Mouse (Mus musculus) gonadal fat pad, adult 2 months (tissue): ENCODE data around the gene Gm20661. TPM values are rescaled to one million over a fixed set of nuclear protein-coding genes. Genes with fewer than 3 reads are reported as not detected.

Experiments
- DNase-seq: peaks from one replicate; pipeline ENCODE4 v3.0.0-alpha.2; 2012; ENCODE audit warnings: low read depth
- polyA plus RNA-seq: library from polyadenylated mRNA; depleted of rRNA; stranded (reverse); fragments of >200 nt; gene quantifications from 2 replicates; pipeline ENCODE4 v1.2.3, GENCODE M21; 2012

The Gm20661 gene
- polyA plus RNA-seq, 1 experiment: 1.0 TPM

- no peak for DNase-seq
Observed at GRCm38 (mm10) chr9:107967437-107967836, 15.4 kb upstream of the Gm20661 start.

DNA sequence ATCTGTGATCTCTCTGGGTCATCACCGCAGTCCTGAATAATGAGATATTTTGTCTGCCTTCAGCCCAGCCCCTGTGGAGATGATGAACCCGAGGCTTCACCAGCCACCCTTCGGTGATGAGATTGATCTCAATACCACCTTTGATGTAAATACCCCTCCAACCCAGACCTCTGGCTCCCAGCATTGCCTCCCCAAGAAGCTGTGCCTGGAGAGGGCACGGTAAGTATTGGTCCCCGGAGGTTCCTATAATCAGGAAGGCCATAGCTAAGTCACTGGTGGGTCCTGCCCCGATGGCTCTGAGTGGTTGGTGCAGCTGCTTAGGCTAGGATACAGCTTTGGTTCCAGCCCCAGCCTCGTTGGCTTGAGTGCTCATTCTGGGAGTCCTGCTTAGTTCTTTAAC is 14.3 kb upstream of the Gm20661 start:
- DNase-seq: no peak

DNA sequence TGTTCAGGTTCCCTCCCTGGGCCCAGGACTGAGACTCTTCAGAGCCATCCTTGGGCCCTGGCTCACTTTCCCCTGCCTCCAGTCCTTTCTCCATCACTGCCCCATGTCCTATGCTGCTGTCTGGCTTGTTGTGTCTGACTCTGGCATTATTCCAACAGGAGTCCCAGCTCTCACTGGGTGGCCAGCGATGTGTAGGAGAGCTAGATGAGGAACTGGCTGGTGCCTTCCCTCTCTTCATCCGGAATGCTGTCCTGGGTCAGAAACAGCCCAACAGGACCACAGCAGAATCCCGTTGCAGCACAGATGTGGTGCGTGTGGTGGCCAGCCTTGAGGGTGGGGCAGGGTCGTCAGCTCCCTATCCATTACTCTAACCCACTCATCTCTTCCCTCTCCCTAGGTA is 12.5 kb upstream of the Gm20661 start:
- no peak for DNase-seq

- DNase-seq: no peak
Observed at GRCm38 (mm10) chr9:107971690-107972541, 10.9 kb upstream of the Gm20661 start.

DNA sequence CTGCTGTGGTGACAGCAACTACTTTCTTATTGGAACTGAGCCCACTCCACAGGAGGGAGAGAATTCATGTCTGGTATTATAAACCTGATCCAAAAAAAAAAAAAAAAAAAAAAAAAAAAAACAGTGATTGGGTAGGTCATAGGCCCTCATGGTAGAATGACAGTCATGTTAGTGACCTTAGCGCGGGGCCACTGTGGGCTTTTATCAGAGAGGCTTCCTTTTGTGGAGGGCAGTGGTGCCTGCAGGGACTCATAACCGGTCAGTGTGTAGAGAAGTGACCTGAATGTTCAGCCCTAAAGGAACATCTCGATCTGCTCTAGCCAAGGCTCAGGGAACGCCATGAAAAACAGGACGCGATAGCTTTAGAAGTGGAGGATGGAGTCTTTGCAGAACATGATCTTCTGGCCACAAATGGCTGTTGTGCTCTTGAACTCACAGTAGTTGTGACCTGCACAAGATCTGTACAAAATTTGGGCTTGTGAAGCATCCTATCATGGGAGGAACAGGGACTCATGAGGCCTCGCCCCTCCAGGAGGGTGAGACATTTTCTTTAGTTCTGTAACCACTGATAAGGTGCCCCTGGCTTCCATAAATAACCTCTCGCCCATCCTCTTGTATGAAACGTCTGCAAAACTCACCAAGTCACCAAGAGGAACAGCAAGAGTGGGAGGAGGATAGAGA is 8.2 kb upstream of the Gm20661 start:
- DNase-seq: no peak

DNA sequence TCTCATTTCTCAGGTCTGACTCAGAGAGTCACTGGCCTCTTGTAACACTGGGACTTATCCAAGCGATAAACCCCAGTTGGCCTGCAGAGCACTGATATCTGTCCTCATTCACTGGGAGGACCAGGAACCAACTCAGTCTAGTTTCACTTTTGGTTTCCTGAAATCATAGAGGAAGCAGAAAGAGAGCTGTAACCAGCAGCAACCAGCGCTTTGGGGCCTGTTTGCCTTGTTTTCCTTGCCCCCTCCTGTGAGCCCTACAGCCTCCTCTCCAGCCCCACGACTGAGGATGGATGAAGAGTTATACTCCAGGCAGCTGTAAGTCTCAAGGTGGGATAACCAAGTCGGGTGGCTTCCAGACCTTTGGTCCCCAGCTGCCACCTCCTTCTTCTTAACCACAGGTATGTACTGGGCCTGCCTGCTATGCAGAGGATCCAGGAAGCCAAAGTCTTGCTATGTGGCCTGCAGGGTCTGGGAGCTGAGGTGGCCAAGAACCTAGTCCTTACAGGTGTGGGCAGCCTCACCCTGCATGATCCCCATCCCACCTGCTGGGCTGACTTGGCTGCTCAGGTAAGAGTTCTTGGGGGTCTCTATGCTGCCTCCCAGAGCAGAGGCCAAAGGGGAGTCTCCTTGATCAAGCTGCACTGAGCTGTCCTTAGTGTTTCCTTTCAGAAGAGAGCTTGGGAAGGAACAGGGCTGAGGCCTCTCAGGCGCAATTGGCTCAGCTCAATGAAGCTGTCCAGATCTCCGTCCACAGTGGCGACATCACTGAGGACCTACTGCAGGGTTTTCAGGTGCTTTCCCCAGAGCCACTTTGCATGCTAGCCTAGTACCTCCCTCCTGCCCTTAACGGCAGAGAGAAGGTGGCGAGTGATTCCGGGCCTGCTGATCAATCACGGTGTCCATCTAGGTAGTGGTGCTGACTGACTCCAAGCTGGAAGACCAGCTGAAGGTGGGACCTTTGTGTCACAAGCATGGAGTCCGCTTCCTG is 7.2 kb upstream of the Gm20661 start, which contains the start of gene Uba7:
Gene Uba7, plus strand, starts transcription at position 107 of the 988 bp plus-strand sequence.
- no peak for DNase-seq

GRCm38 (mm10) chr9:107978815-107979214 is 4.0 kb upstream of the Gm20661 start:
- DNase-seq: no peak

DNA sequence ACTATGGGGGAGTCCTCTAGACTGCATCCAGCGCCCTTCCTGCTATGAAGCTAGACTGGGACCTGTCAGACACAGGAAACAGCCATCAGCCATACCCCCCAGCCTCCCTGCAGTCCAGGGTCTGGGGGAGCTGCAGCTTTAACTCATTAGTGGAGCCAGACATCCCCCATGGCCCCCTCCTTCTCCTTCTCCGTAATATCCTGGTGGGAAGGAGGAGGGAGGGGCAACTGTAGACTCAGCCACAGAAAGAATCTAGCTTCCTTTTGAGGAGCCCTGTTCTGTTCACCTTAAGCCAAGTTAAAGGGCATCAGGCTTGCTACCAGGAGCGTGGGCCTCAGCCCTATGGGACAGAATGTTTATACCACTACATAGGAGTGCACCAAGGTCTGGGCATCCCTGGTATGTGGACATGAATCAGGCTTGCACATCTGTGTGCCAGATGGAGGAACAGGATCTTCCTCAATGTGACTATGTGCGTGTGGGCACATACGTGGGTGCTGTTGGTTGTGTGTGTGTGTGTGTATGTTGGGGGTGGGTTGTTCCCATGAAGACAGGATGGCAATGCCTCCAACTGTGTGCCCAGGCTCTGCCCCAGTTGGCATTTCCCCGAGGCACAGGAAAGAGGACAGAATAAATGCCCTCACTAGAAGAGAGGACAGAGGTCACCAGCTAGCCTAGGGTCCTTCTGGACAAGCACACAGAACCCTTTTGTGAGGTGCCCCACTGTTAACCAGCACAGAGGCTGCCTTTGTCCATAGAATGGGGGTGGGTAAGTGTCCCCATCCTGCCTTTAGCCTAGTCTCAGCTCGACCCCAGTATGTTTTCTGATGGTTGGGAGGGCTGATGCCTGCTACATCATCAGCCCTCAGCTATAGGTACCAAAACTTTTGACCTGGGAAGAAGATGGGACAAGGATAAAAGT is 913 bp upstream of the Gm20661 start:
- no peak for DNase-seq

DNA sequence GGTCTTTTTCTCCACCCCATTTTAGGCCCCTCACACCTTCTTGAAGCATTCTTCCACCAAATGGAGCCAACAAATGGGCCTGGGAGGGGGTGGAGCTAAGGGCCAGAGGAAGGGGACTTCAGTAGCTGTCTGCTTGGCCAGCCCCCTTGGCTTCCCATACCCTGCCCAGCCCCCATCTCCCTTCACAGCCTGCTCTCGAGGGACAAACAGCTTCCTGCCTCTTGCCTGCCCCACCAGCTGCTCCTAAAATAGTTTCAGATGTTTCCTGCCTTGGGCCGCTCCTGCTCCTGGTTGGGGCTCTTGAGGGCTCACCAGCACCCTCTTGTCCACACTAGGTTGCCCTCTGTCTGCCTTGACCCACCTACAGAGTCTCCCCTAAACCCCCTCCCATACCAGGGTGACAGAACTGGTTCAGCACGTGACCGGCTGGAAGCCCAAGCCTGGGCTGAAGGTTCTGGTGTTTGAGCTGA is 598 bp downstream of the Gm20661 start:
- no peak for DNase-seq

DNA sequence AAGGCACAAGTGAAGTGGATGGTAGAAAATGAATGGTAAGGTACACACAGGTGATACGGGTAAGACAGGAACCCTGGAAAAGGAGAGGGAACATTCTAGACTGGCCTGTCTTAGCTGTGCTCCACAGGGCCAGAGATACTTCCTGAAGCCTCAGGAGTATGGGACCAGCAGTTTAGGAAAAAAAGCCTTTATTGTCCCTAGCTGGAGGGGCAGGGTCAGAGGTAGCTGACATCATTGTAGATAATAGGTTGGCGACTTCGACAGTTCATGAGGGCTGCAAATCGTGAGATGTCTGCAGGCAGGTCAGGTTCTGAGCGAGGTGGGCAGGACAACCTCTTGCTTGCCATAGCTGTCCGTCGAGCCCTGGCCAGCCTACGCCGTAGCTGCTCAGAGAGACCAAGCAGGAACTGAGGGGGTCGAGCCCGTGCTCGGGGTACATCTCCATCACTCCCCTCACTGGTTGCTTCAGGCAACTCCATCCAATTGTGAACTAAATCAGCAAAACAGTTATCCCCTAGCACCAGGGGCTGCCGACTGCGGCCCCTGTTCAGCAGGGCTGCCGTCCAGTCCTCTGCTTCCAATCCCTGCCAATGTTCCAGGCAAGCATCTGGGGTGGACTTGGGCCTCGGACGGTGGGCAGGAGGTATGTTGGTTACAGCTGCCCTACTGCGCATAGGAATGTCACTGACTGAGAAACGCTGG is 1.3 kb downstream of the Gm20661 start:
- no peak for DNase-seq

GRCm38 (mm10) chr9:107984754-107985055 is 1.8 kb downstream of the Gm20661 start:
- DNase-seq: no peak

DNA sequence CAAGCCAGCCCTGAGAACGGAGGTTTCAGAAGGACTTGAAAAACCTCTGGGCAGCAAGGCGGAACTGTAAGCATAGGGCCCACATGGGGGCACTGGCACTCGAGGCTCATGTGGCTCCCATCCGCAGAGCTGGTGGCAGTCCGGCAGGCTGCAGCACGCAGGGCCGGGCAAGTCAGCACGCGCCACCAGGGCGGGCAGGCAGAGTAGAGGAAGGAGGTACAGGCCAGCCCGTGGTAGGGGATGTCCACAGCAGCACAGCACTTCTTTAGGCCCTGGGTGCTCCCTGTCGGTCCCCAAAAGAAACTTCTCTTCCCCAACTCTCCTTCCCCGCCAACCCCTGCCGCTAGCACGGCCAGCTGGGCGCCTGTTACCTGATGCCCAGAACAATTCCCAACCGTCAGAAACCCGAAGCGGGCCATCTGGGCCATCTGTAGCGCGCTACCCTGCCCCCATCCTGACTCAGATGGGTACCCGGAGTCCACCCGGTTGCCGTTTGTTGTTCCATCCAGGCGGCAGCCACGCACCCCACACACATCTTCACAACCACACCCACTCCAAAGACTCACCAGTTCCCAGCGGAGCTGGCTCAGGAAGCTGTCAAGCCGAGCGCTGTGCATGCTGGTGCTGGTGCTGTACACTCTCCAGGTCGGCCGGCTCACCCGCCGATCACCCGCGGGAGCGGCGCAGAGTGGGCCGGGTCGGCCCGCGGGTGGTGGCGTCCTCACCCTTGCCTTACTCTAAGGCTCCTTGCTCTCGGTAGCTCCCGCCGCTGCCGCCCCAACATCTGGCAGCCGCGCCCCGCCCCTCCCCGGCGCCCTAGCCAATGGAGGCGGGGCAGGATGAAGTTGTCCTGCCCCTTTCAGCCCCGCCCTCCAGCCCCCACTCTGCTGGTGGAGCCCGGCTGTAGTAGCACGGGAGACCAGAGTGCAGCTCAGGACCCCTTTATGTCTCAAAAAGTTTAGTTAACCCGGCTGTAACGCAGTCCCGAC is 2.6 kb downstream of the Gm20661 start, which contains the start of gene Inka1:
Gene Inka1, minus strand, starts transcription at position 749 of the 989 bp plus-strand sequence.
- no peak for DNase-seq

DNA sequence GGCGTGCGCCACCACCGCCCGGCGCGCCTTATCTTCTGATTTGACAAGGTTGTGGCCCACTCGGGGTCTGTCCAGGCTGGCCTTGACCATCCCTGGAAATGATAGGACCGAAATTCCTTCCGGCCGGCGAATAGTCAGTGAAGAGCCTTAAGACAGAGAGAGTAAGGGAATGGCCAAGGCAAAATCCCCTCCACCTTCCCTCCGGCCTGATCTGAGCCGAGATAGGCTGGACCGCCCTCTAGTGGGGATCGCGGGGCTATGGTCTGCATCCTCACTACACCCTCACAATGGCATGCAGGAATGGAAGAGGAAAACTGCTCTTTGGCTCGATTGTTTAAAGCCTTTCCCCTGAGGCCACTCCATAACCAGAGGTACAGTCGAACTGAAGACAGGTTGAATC is 3.5 kb downstream of the Gm20661 start:
- no peak for DNase-seq

DNA sequence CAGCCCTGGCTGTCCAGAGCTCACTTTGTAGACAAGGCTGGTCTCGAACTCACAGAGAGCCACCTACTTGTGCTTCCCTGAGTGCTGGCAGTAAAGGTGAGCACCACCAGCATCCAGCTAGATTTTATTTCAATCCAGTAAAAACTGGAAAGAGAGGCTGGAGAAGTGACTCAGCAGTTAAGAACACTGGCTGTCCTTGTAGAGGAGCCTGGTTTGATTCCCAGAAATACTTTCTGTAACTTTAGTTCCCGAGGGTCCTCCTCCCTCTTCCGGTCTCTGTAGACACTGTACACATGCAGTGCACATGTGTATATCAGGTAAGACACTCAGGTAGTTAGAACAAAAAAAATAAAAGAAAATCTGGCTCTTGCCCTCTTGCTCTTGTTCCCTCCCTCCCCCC is 5.1 kb downstream of the Gm20661 start:
- no peak for DNase-seq

- DNase-seq: no peak
Observed at GRCm38 (mm10) chr9:107992197-107992596, 9.3 kb downstream of the Gm20661 start, which contains the start of gene Cdhr4. Gene Cdhr4, plus strand, starts transcription at chr9:107992497.

- no peak for DNase-seq
Observed at GRCm38 (mm10) chr9:107993013-107993412, 10.2 kb downstream of the Gm20661 start.

- no peak for DNase-seq
Observed at GRCm38 (mm10) chr9:107994464-107994863, 11.6 kb downstream of the Gm20661 start.

DNA sequence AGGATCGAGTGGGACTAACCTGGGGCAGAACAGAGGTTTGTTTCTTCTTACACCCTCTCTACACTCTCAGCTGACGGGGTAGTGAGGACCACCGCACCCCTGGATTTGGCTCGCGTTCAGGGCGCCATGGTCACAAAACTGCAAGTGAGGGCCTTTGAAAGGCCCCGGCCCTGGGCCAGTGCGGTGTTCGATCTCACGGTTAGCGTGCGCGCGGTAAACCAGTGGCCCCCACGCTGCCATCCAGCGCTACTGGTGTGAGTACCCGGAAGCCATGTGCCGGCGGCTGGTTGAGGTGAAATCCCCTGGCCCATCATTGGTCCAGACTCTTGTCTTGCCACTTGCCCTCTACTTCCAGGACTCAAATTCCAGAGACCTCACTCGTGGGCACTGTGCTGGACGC is 12.7 kb downstream of the Gm20661 start:
- DNase-seq: no peak

GRCm38 (mm10) chr9:107996049-107996448 is 13.2 kb downstream of the Gm20661 start, which contains the start of gene Gm20662:
Gene Gm20662, plus strand, starts transcription at chr9:107996349.
- DNase-seq: no peak
